Mouse (Mus musculus) urinary bladder, postnatal 10 days (tissue): Measurements from ENCODE around the gene Ptprk.

Experiments used
- DNase-seq: peaks from one replicate; pipeline ENCODE4 v3.0.0; 2022; ENCODE audit warnings: low spot score

The Ptprk gene

GRCm38 (mm10) chr10:28074653-28075451 is at the start of gene Ptprk:
TSS of gene Ptprk (plus strand) at chr10:28074820.
- peak; percentile 70 for DNase-seq

DNA sequence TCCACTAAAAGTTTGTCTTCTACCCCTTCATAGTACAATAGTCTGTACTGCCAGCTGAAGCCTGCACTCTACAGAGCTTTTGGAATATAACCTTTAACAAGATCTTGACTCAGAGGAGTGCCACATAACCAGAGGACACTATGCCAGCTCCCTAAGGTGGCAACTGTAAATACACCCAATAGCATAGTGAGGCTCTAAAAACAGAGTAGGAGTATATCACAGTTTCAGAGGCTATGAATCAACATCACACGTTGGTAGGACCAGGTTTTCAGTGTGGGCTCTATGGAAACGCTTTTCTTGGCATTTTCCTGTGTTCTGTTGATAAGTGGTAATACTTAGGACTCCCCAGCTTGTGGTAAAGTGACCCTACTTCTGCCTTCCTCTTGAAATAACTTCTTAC is 46.8 kb upstream of the Ptprk start:
- no peak for DNase-seq

DNA sequence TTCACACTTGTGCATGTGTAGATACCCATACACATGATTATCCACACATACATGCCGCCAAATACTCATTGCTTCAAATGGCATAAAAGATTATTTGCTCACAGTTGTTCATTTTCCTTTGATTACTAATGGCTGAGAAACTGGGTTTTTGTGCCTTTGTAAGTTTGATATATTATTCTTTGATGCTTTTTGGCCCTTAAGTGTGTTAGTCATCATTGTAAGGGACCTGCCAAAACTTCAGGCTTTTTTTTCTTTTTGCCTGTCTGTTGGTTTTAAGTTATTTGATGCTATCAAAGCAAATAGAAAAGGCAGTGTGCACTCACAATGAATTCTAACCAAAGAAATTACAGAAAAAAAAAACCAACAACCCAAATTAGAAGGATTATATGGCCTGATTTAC is 38.2 kb upstream of the Ptprk start:
- DNase-seq: no peak

GRCm38 (mm10) chr10:28054764-28055163 is 19.9 kb upstream of the Ptprk start:
- DNase-seq: no peak

- DNase-seq: no peak
These were observed 15.4 kb upstream of the Ptprk start for GRCm38 (mm10) chr10:28059222-28059621.

DNA sequence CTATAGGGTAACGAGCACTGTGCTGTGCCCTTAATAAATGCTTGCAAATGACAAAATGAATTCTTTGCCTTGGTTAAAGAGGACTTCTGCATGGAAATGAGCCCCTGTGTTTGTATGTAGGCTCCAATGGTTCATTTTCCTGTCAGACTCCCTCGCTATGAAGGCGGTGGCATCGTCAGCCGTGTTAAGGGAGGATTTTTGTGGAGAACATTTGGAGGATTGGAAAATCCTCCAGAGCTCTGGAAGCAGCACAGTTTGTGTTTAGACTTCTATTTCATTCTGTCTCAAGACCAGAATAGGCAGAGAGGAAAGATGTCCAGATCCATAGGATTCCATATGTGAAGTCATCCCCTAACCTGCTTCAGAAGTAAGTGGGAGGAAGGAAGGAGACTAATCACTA is 6.6 kb upstream of the Ptprk start:
- DNase-seq: no peak

- no peak for DNase-seq
These were observed 498 bp upstream of the Ptprk start for GRCm38 (mm10) chr10:28073991-28074652.

DNA sequence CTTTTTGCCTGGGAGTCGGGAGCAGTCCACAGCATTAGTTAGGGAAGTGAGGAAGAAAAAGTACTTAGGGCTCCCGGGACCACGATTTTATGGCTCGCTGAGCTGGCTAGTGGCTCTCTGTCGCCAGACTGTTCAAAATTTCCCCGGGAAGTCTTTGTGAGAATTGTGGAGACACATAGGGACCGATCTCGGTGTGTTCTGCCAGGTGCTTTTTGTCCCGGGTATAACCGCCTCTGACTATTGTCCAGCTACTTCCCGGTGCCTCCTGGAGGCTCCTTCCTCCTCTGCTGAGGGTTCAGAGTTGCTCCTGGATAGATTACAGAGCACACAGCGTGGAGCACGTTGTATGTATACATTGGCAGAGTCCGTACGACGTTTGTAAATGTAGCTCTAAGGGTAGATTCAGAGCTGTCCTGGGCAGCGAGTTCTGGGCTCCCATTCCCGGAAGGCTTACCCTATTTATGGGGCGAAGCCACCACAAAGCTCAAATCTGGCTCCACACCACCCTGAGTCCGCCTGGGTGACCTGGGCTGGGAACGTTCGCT is 943 bp downstream of the Ptprk start:
- peak; percentile 10 for DNase-seq

DNA sequence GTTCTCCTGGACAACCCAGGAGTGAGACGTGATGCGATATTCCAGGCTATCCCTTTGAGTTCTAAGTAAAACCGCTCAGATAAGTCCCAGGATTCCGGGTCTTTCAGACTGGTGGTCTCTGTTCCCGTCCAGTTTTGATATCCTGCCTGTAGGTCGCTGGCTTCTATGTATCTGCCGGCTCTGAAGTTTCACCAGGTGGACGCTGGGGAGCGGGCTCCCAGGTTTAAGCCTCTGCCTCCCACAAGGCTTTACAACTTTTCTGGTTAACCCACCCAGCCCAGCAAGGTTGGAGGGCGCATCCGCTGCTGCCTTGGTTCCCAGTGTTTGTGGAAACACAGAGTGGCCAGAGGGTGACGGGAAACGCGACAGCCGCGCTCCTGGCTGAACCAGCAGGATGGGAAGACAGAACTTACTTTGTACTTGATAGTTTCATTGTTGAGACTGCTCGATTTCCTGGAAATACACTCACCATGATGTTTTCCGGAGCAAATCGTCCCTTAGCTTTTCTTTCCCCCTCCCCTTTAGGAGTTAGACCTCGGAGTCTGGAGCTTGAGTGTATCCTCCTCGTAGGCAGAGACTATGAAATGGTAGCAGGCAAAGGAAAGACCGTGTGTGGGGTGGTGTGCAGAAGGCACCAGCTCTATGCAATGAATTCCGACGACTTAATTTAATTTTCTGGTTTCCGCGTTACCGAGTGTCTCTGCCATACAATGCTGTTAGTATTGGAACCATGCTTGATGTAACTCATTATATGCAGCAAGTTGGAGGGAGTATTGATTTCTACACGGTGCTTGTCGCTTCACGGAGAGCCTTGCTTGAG is 1.6 kb downstream of the Ptprk start:
- DNase-seq: no peak

GRCm38 (mm10) chr10:28078270-28078669 is 3.6 kb downstream of the Ptprk start:
- DNase-seq: no peak

DNA sequence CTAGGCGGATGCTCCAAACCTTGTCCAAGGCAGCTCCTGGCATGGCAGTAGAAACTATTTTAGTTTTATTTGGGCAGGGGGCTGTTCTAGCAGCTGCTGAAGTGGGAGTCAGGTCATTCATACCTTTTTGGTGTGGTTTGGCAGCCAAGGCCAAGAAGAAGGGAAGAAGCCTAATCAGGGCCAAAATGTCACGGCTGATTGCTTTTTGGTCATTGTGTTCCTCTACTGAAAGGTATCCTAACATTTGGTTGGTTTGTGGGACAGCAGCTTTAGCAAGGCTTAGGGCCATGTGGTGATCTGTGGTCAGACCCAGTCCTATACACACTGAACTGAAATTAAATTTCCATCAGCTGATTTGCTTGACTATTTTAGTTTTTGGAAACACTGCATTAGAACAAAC is 6.6 kb downstream of the Ptprk start:
- no peak for DNase-seq

- no peak for DNase-seq
These were observed 8.6 kb downstream of the Ptprk start for GRCm38 (mm10) chr10:28083183-28083582.

- no peak for DNase-seq
These were observed 9.0 kb downstream of the Ptprk start for GRCm38 (mm10) chr10:28083625-28084024.

- no peak for DNase-seq
These were observed 12.7 kb downstream of the Ptprk start for GRCm38 (mm10) chr10:28087341-28087740.

DNA sequence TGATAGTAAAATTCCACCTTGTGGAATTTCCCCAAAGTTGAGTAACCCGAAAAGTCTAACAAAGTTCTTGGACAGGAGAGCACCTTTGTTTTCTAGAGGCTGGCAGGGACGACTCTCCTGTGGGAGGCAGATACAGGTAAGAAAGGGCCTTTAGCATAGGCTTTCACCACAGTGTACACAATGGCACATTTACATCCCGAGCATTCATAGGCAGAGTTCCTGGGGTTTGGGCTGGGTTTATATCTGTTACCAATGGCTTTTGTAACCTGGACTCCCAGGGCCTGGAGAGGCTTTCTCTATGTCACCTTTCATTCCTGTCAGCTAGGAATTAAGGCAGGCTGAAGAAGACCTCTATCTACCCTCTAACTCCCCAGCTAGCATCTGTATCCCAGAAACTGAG is 13.1 kb downstream of the Ptprk start:
- DNase-seq: no peak

- no peak for DNase-seq
These were observed 21.4 kb downstream of the Ptprk start for GRCm38 (mm10) chr10:28096007-28096406.

DNA sequence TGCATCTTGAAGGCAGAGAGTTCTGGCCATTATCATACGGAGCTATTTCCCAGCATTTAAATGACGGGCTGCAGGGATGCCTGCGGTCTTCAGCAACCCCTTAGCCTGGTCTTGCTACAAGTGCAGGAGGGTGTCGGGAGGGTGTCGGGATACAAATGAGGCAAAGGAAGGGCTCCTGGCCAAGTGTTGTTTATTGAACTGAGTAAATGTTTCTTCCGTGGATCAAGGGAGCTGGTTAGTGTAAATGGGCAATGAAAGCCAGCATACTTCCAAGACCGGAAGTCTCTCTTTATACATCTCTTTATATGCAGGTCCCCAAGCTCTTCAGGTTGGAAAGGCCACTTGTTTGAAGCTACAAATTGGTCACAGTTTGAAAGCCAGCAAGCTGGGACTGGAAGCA is 23.0 kb downstream of the Ptprk start:
- DNase-seq: no peak

- DNase-seq: no peak
These were observed 24.3 kb downstream of the Ptprk start for GRCm38 (mm10) chr10:28098923-28099322.

DNA sequence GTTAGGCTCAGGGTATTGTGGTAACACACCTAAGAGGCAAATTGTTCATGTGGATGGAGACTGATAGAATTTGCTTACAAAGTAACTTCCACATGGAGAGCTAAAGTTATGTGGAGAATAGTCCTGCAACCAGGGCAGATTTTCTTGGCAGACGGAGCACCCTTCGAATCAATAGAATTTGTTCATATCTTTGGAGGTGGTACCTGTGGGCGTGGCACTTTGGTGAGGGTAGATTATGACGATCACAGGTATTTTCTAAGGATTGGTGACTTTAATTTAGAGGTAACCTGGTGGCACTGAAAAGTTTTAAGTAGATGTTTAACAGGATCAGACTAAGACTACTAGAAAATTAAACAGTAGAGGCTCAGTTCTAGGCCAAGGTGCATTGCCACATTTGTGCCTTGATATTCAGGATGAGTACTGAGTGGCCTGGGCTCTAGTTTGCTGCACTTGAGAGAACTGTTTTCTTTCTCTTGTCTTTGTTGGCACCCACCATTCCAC is 28.8 kb downstream of the Ptprk start:
- DNase-seq: no peak

DNA sequence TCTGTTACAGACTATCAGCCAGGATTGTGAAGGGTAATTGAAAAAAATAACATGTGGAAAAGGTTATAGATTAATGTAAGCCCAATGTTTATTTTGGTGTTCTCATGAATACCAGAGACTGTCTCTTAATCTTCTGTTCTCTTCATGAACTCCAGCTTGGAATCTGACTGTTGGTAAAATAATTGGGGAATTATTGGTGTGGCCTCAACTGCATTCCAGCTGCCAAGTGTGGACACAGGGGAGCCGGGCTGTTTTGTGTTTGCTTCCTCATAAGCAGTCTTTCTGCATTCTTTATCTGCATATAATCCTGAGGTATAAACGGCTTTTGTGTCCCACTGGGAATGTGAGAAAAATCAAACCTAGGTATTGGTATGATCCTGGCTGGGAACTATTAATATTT is 29.3 kb downstream of the Ptprk start:
- no peak for DNase-seq

GRCm38 (mm10) chr10:28105247-28105646 is 30.6 kb downstream of the Ptprk start:
- DNase-seq: no peak

DNA sequence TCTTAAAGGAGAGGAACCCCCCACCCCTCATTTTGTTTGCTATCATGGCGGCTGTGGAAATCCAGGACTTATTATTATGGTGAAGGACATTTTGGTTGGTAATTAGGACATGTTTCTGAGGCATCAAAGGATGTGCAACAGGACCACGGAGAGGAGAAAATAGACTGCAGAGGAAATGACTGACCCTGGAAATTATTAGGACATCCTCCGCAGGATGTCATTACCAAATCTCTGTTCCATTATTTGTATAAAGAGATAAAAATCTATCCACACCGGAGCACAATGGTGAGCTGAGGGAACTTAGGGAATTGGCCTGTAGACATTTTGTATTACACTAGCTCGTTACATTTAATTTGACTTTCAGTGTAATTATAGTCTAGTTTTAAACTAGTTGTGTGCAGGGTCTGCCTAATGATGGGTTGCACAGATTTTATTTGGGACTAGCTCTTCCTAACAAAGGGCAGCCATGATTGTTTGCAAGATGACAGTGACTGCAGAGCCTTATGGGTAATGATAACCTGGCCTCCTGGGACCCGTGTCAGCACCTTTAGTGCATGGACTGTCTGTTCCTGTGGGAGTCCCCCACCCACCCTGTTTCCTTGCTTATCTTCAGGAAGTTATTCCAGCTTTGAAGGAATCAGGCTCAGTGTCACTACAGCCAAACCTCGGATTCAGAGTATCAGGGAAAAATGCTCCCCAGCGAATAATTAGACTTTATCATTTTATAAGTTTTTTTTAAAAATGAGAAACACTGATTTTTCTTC is 38.4 kb downstream of the Ptprk start:
- DNase-seq: no peak
